In genomic region chr9:113528586-113528985, GRCm38 (mm10) we compare ENCODE assay signal across 9 mouse cellular contexts.
DNase-seq lines count a peak whose midpoint lies in the region; ATAC-seq and TF ChIP-seq lines count a peak whose summit lies in the region.
"Had no signal": no experiment of that assay in that cellular context is flagged by ENCODE, and none has a peak within 500 bp of the region (broad histone marks: within the 10 kb centered on the region; RNA-seq: fewer than 3 reads in every experiment).

No protein-coding gene starts in this region.

- no peak overlapping the region for H3K4me3 ChIP-seq in cerebellum, adult 2 months (replicated peaks; ENCODE audit: insufficient read depth, low read depth, low read length)
- no peak overlapping the region for H3K4me3 ChIP-seq in lung, adult 2 months (replicated peaks; ENCODE audit: extremely low read depth, low read depth, low read length)
- H3K4me3 ChIP-seq: heart, embryonic 13.5 days had no signal

- no peak for ATAC-seq in erythroid progenitor cell, adult 5-6 weeks (replicated peaks; ENCODE audit: low FRiP score, poor library complexity, severe bottlenecking)

- DNase-seq in cerebellum, adult 2 months: no peak
- DNase-seq in cerebellum, adult 11-12 months: no peak
- DNase-seq in left cerebral cortex, postnatal 14 days (ENCODE audit: low spot score in 2 of 2): peak; percentile 63 to 69
- DNase-seq in left cerebral cortex, adult 8-10 months (ENCODE audit: low spot score in 2 of 2): no peak
- DNase-seq in WW6 (ENCODE audit: low read depth, low spot score): peak; percentile 20
- DNase-seq in embryo, embryonic 11 days: peak; percentile 47
- DNase-seq in lung, adult 2 months: peak; percentile 5

- H3K4me1 ChIP-seq in cerebellum, adult 2 months (ENCODE audit: control insufficient read depth, insufficient read depth, low read length): no peaks in the 10 kb centered on the region
- H3K4me1 ChIP-seq in lung, adult 2 months (ENCODE audit: control insufficient read depth, insufficient read depth, low read length): no peaks in the 10 kb centered on the region
- H3K4me1 ChIP-seq: heart, embryonic 13.5 days had no signal

- H3K27ac ChIP-seq in cerebellum, adult 2 months (ENCODE audit: insufficient read depth, low read length): no peak overlapping the region
- H3K27ac ChIP-seq: heart, embryonic 13.5 days had no signal

- H3K27me3 ChIP-seq in cerebellum, adult 2 months (ENCODE audit: control insufficient read depth, insufficient read depth, low read length): no peaks in the 10 kb centered on the region
- H3K27me3 ChIP-seq: heart, embryonic 13.5 days had no signal

- TF ChIP-seq CTCF in cerebellum, adult 2 months (IDR thresholded peaks at IDR 0.05; ENCODE audit: borderline replicate concordance, insufficient read depth, low read depth, low read length): peak; percentile 59; the same call in 1 of the 2 replicates
- peak; percentile 35; the same call in 1 of the 2 replicates for TF ChIP-seq CTCF in lung, adult 2 months (IDR thresholded peaks at IDR 0.05; ENCODE audit: insufficient read depth, low read length)

- WGBS in cerebellum, adult 2 months: 79% methylated on average over 2 of the region's 2 CpGs
- WGBS in lung, adult 2 months: 69% methylated on average over 2 of the region's 2 CpGs

- TF ChIP-seq POLR2A in cerebellum, adult 2 months (IDR thresholded peaks at IDR 0.05; ENCODE audit: borderline replicate concordance, insufficient read depth, low read length): no peak
- no peak for TF ChIP-seq POLR2A in lung, adult 2 months (IDR thresholded peaks at IDR 0.05; ENCODE audit: borderline replicate concordance, extremely low read depth, low read depth, low read length)

- intact Hi-C loops in left cerebral cortex, postnatal 14 days (cut with DNase I): no loop called here

Comparison
In these comparisons a context has a peak if more than half of its experiments do, and no peak if none do; other contexts are left out.
1. DNase-seq: peak in left cerebral cortex, postnatal 14 days (2 of 2), WW6 (single experiment), embryo, embryonic 11 days (single experiment) and lung, adult 2 months (single experiment); none in cerebellum, adult 2 months (0 of 2), cerebellum, adult 11-12 months (single experiment) and left cerebral cortex, adult 8-10 months (0 of 2).